Mouse (Mus musculus) left cerebral cortex, postnatal 10 days (tissue): ENCODE data around the gene Olfr148. TPM values are rescaled to one million over a fixed set of nuclear protein-coding genes. Genes with fewer than 3 reads are reported as not detected.
A peak's percentile ranks its signal among the peaks of the same experiment; 100 is the strongest.

Experiments used
- DNase-seq, 2 experiments: peaks; one replicate each; pipeline ENCODE4 v3.0.0; 2021 to 2022; ENCODE audit warnings: low spot score in 2 of 2, mixed read lengths in 1 of 2; ENCODE audit errors: extremely low spot score in 1 of 2
- intact Hi-C: fragments of 180-260 bp; cut with DNase I; formaldehyde crosslinking; loops from one replicate; pipeline ENCODE4 v1.15.1; 2025
- total RNA-seq, 2 experiments: library from RNA; stranded (reverse); gene quantifications; 2 replicates each; pipeline ENCODE4 v1.2.3; 2021

Olfr148 gene
- not detected for total RNA-seq

- intact Hi-C loops = no loop called here
Measured at GRCm38 (mm10) chr9:39610355-39610754, at the start of gene Olfr148. TSS of gene Olfr148 (plus strand) at chr9:39610655.

GRCm38 (mm10) chr9:39575469-39575868 lies 35.0 kb upstream of the Olfr148 start, which contains the start of gene Olfr959:
TSS of gene Olfr959 (minus strand) at chr9:39575569.
- intact Hi-C loops = no loop called here
- no peak for DNase-seq

More at GRCm38 (mm10) chr9:39610355-39610754, at the start of gene Olfr148:
- no peak for DNase-seq

GRCm38 (mm10) chr9:39577050-39577449 lies 33.4 kb upstream of the Olfr148 start:
- no peak for DNase-seq

DNA sequence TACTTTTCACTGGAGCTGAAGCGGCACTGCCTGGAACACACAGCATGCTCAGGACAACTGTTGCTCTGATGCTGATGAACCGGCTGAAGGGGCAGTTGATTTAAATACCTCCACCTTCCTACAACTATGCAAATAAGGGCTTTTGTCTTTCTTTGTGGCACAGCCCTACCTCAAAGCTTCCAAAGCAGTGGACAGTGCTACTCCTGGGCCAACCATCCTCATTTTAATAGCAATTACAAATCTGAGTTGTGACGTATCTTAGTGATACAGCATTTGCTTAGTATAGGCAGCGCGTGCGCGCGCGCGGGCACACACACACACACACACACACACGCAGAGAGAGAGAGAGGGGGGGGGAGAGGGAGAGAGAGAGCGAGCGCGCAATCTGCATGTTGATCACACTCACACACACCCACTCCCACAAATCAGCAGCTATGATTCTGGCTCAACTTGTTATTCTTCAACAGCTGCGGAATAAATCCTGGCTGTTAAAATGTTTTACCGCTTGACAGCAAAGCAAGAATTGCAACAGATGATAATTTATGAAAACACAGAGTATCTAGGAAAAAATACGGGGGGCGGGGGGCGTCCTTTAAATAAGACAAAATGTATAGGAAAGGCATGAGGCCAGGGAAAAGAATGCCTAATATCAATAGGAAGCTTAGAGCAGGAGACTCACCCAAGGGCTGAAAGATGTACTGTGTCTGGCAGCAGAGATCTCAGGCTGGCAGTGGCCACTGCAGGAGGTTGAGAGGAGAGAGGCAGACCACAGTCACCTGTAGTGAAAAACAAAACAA lies 7.7 kb upstream of the Olfr148 start:
- DNase-seq = peak; percentile 20 to 39
- intact Hi-C loops = no loop called here

More at GRCm38 (mm10) chr9:39577050-39577449, 33.4 kb upstream of the Olfr148 start:
- intact Hi-C loops = no loop called here

DNA sequence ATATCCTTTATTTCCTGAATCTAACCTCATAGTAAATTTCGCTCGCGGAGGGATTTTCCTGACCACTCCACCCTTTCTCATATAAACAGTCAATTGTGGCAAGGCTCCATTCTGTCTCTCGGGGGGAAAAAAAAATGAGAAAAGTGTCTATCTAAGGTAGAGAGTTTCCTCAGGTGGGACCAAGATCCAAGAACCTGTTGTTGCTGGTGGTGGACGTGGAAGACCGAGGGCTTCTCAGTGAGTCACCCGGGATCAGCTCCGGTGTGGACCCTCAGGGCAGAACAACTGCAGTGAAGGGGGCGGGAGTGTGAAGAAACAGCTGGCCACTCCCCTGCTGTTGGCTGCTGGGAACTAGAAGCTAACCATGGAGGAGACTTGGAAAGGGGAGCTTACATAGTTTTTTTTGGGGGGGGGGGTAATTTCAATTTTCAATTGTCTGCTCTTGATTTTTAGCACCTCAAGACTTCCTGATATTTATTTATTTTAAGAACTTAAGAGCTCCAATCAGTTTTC lies 7.1 kb upstream of the Olfr148 start:
- DNase-seq = peak in 1 of 2 experiments; percentile 23
- intact Hi-C loops = no loop called here

DNA sequence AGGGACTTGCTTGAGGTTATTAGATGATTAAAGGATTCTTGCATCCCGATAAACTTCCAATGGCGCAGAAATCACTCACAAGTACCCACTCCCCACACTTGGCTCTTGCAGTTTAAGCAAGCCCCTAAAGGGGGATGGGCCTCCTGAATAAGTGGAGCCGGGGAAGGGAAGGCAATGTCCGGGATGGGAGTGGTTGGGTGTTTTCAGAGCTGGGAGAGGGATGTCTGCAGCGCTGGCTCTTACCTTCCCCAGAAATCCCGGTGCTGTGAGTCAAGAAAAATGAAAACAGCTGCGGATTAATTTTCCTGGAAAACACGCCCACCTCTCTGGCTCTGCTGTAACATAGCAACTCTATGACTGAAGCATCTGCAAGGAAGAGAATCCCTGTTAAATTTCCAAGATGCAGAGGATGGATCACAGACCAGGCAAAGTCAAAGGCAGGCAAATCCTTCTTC lies 6.4 kb upstream of the Olfr148 start, which contains the start of gene AW551984:
Gene AW551984 (minus strand): TSS at position 405 of the 455 bp plus-strand sequence.
- intact Hi-C loops = no loop called here
- DNase-seq = no peak

- intact Hi-C loops = no loop called here
Measured at GRCm38 (mm10) chr9:39608497-39608896, 2.0 kb upstream of the Olfr148 start.

DNA sequence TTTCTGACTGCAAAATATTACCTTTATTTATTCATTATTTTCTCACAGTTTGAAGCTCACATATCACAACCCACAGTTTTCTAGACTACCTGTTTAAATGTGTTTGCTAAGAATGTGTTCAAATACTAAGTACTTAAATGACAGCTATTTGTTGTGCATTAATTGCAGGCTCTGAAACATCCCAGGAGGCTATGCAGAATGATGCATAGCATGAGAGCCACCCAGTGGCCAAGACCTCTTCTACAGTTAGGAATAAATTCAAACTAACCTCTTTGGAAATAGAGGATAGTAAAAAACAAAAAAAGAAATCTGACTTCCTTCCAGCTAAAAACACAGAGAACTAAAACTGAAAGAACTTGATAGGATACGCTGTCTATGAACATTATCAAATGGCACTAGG lies 1.5 kb downstream of the Olfr148 start:
- intact Hi-C loops = loop anchor here (2.0 kb wide), 1 partner anchor 103 kb away; no protein-coding TSS in a partner anchor
- peak in 1 of 2 experiments; percentile 18 for DNase-seq

More at GRCm38 (mm10) chr9:39608497-39608896, 2.0 kb upstream of the Olfr148 start:
- no peak for DNase-seq

GRCm38 (mm10) chr9:39621073-39621472 lies 10.6 kb downstream of the Olfr148 start, which contains the start of gene Olfr960:
TSS of gene Olfr960 (plus strand) at chr9:39621373.
- DNase-seq = no peak
- intact Hi-C loops = no loop called here

GRCm38 (mm10) chr9:39623783-39624182 lies 13.3 kb downstream of the Olfr148 start:
- no peak for DNase-seq
- intact Hi-C loops = no loop called here

DNA sequence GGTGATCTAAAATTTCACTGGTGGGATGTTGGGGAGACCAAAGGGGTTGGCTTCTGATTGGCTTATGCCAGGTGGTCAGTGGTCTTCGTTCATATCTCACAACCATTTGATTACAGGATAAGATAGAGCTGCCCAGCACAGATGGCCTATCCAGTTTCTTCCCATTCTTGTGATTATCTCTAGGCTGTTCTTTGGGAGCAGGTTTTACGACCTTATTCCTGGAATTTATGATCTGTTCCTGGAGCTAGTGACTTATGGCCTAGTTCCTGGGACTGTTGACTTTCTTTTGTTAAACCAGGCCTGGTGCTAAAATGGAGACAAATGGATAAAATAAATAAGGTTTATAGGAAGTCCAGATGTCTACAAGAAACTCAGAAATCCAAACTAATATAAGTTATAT lies 14.3 kb downstream of the Olfr148 start:
- no peak for DNase-seq
- intact Hi-C loops = no loop called here

DNA sequence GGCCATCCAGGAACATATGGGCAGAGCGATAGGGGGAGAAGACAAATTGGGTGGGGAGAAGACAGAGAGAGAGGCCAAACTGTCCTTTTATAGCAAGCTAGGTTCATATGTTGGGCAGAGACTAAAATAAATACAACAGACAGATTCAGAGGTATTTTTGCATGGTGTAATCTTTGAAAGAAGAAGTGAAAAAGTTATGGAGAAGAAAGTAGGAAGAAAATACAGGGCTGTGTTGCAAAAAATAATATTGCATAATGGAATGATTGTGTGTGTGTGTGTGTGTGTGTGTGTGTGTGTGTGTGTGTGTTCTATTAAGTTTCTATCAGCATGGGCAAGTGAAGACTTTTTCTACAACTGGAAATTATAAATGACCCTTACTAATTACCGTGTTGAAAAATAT lies 18.6 kb downstream of the Olfr148 start:
- DNase-seq = no peak
- intact Hi-C loops = no loop called here

GRCm38 (mm10) chr9:39633913-39634594 lies 23.6 kb downstream of the Olfr148 start:
- intact Hi-C loops = no loop called here
- DNase-seq = peak; percentile 31 to 42

- intact Hi-C loops = no loop called here
- DNase-seq = no peak
Measured at GRCm38 (mm10) chr9:39644785-39645184, 34.3 kb downstream of the Olfr148 start, which contains the start of gene Olfr961. TSS of gene Olfr961 (plus strand) at chr9:39645085.

- DNase-seq = no peak
- intact Hi-C loops = no loop called here
Measured at GRCm38 (mm10) chr9:39647382-39647781, 36.9 kb downstream of the Olfr148 start.

GRCm38 (mm10) chr9:39654756-39655396 lies 44.4 kb downstream of the Olfr148 start:
- no peak for DNase-seq
- intact Hi-C loops = no loop called here
